Mouse (Mus musculus) embryo, embryonic 11 days (tissue): ENCODE measurements around the gene Zfp114.

Experiments used
- DNase-seq: peaks from one replicate; pipeline ENCODE4 v3.0.0-alpha.2; 2015

Gene Zfp114

DNA sequence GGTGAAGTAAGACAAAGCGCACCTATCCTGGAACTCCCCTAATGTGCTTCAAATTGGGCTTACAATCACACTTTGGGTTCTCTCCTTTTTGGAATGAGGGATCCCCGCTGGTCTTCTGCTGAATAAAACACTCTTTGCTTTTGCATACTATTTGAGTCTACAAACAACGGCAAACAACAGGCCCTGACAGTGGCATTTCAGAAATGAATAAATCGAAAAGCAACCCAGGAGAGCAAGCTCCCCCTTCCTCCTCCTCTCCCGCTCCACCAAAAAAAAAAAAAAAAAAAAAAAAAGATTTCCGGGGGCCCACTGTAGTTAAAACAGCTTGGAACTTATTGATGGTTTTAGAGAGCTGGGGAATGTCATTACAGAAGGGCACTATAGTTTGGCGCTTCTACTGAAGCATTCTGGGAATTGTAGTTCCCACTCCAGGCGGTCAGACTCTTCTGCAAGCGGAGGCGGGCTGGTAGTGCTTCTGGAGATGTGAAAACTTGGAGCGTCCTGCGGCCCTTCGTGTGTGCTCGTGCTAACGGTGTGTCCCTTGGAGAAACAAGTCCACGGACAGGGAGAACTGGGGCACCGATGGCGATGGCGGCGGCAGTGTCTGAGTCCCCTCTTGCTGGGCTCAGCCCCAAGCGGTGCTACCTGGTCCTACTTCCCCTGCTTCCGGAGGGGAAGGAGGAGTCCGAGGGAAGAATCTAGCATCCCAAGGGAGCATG is at the start of gene Zfp114:
Gene Zfp114 (plus strand): TSS at position 443 of the 719 bp plus-strand sequence.
- peak; percentile 91 for DNase-seq

DNA sequence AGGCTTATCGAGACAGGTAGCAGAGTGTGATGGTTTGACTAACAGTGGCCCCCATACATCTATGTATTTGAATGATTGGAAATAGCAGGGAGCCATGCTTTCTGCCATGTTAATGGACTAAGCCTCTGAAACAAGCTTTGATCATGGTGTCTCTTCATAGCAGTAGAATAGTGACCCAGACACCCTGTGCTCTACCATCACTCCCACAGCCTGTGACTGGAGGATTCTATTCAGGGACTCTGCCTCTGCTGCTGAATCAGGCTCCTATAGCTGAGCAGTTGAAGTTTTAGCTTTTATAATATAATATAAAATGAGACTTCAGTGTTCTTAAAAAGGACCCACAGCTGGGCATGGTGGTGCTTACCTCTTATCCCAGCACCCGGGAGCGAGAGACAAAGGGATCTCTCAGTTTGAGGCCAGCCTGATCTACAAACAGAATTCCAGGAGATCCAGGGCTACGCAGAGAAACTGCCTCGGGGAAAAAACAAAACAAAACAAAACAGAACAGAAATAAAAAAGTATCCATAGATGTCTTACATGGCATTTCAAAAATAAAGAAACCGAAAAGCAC is 41.4 kb upstream of the Zfp114 start:
- DNase-seq = no peak

DNA sequence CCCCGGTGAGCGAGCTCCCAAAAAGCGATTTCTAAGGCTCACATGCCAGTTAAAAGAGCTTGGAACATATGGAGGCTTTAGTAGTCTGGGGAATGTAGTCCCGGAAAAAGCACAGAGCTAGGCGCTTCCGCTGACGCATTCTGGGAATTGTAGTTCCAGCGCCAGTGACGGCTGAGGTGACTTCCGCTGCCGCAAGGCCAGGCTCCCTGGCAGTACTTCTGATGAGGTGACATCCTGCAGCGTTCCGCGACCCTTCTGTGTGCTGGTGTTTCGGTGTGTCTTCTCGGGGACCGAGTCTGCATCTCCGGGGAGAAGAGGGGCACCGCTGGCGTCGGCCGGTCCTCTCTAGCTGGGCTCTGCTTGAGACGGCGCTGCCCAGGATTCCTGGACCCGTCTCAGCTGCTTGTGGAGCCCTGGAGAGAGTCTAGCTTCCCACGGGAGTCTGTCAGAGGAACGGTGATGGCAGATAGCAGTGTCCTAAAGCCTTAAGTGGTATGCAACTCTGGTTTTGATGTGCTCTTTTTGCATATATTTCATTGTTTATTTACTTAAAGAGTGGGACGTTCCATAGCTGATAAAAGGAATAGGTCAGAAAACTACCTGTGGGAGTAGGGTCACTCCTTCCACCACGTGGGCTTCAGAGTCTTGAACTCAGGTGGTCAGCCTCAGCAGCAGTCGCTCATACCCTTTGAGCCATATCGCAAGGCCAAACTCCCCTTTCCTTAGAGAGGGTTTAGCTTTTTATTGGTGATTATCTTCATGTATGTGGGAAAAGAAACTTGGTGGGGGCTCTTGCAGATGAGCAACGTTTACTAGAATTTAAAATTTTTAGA is 40.6 kb upstream of the Zfp114 start, which contains the start of gene Zfp235:
Gene Zfp235 (plus strand): TSS at position 174 of the 833 bp plus-strand sequence.
- peak; percentile 93 for DNase-seq

GRCm38 (mm10) chr7:24142566-24142965 is 32.3 kb upstream of the Zfp114 start:
- DNase-seq = no peak

- DNase-seq = peak; percentile 35
Observed at GRCm38 (mm10) chr7:24153272-24153671, 21.6 kb upstream of the Zfp114 start.

- DNase-seq = no peak
Observed at GRCm38 (mm10) chr7:24172191-24172590, 2.7 kb upstream of the Zfp114 start.

DNA sequence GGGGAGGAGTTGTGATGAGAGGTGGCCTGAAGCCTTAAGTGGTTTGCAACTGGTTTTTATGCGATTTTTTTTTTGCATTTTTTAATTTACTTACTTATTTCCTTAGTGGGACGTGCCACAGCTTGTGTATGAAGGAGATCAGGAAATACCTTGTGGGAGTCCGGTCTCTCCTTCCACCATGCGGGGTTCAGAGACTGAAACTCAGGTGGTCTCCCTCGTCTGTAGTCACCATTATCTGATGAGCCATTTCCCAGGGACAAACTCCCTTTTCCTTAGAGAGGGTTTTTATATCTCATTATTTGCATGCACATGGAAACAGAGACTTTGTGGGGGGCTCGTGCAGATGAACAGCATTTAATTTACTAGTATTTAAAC is 464 bp downstream of the Zfp114 start:
- no peak for DNase-seq

DNA sequence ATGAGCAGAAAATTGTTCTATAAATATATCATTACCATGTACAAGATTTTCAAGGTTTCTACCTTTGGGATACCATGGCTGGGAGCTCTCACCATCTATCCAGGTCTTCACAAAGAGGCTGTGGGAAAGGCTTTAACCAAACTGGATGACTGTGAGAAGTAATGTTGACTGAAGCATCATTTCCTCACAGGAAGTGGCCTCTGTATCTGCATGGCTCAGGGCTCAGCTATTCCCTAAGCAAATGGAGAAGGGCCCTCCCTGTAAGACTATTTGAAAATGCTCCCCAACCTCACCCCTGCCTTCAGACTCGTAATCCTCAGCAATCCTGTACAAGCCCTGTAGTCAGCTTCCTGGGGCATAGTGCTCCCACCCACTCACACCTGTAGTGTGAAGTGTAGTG is 12.8 kb downstream of the Zfp114 start:
- no peak for DNase-seq

DNA sequence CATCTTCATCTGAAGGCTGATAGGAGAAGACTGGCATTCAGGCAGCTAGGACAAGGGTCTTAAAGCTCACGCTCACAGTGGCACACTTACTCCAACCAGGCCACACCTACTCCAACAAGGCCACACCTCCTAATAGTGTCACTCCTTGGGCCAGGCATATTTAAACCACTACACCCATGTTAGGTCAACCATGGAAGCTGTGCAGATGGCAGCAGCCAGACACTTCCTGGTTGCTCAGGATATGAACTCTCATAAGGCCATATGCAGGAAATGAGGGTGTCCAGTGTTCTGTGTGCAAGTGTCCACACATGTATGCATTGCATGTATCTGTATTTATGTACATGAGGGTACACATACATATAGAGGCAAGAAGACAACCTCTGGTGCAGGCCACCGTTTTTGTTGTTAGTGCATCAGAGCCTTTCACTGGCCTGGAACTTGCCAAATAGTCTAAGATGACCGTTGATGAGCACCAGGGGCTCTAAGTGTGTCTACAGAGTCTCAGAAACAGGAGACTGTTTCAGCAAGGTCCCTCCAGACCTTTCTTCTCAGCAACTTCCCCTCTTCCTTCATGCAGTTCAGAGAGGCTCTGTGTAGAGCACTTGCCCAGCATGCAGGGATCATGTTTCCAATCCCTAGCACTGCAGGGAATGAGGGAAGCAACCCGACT is 14.2 kb downstream of the Zfp114 start:
- DNase-seq = no peak

DNA sequence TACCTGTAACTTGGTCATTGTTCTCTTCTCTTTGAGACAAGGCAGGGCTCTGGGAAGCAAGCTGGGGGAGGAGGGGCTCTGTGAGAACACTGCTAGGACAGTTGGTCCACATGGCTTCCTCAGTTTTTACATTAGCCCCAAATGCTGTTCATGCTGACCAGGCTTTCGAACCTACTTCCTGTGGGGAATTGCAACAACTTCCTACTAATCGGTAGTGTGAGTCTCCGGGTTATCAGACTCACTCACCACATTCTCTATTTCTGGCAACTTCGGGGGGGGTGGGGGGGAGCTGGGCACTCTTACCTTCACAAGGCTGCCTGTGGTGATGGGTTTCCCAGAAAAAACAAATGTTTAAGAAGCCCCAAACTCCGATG is 14.7 kb downstream of the Zfp114 start:
- DNase-seq = no peak

DNA sequence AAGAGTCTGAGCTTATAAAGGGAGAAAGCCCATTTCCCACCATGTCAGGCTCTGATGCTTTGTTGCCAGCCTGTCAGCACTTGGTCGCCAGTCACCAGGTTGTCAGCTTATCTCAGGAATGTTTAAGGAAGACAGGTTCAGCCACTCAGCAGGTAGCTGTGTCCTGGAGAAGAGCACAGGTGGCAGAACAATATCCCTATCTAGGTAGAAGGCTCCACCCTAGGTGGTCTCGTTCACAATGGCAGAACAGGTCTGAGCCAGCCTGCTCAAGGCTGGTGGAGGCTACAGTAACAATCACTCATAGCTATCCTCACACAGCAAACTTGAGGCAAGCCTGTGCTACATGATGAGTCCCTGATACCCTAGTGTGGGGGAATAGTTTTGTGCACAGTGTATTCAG is 16.5 kb downstream of the Zfp114 start:
- no peak for DNase-seq

GRCm38 (mm10) chr7:24193157-24193556 is 18.3 kb downstream of the Zfp114 start:
- no peak for DNase-seq

DNA sequence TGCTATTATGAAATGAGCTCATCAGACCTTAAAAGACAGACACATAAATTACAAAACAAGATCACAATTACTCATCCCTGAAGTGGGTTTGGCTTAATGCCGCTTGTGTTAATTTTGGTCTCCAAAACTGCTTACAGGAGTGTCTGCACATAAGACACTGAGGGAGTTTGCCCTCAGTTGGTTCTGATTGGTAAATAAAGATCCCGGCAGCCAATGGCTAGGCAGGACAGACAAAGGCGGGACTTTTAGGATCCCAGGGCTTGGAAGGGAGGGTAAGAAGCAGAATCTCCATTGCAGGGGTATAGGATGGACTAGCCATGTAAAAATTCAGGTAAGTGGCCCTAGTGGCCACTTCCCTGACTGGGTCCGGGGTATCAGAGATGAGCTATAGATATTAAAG is 22.1 kb downstream of the Zfp114 start:
- no peak for DNase-seq

DNA sequence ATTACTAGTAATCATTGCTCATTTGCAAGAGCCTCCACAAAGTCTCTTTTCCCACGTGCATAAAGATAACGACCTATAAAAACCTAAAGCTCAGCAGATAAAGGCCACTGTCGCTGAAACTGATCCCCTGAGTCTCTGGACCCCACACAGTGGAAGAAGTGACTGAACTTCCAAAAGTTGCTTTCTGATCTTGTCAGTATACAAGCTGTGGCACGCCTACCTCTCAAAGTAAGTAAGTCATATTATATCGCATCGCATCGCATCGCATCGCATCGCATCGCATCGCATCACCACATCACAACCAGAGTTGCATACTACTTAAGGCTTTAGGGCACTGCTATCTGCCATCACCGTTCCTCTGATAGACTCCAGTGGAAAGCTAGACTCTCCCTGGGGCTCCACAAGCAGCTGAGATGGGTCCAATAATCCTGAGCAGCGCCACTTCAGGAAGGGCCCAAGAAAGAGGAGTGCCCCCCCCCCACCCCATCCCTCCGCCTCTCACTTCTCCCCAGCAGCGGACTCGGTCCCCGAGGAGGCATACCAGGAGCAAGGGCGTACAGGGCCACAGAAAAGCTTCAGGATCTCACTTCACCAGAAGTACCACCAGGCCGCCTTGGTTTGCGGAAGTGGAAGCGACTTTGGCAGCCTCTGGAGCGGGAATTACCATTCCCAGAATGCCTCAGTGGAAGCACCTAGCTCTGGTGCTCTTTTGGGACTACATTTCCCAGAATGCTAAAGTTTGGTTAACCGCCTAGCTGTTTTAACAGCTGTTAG is 32.8 kb downstream of the Zfp114 start:
- peak; percentile 90 for DNase-seq

- no peak for DNase-seq
Observed at GRCm38 (mm10) chr7:24208282-24208886, 33.5 kb downstream of the Zfp114 start.

- no peak for DNase-seq
Observed at GRCm38 (mm10) chr7:24210296-24210695, 35.4 kb downstream of the Zfp114 start.

DNA sequence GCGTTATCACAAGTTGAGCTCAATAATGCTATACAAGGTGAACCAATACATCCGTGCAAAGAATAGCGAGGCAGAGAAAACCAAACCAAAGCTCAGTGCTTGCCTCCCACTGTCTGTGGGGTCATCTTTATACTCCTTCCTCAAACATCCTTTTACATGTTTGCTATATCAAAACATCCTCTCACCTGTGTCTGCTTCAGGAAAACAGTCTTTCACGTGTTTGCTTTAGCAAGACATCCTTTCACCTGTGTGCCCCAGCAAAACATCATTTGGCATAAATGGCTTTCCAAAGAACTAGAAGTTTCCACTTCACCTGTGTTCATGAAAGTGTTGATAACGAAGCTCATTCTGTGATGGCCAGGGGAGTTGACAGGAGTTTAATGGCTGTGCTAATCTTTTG is 36.5 kb downstream of the Zfp114 start, which contains the start of gene Zfp111:
Gene Zfp111 (minus strand): TSS at position 101 of the 400 bp plus-strand sequence.
- DNase-seq = no peak
